Mouse (Mus musculus) ES-Bruce4 (cell line): ENCODE data around the gene Slc9a1. TPM values are rescaled to one million over a fixed set of nuclear protein-coding genes. Genes with fewer than 3 reads are reported as not detected.

Experiments
- H3K27ac ChIP-seq: 2 replicates; pipeline ENCODE4 v1.5.1; 2012; ENCODE audit warnings: low read length, inconsistent platforms; ENCODE audit not compliant: insufficient read depth
- H3K27me3 ChIP-seq: 2 replicates; pipeline ENCODE4 v1.6.1; 2012; ENCODE audit warnings: mild to moderate bottlenecking, low read length, inconsistent platforms; ENCODE audit not compliant: control insufficient read depth, poor library complexity, insufficient read depth, severe bottlenecking
- H3K36me3 ChIP-seq: 2 replicates; pipeline ENCODE4 v1.6.1; 2012; ENCODE audit warnings: inconsistent platforms, mild to moderate bottlenecking, low read length, moderate library complexity; ENCODE audit not compliant: control insufficient read depth, poor library complexity, insufficient read depth, severe bottlenecking
- H3K4me1 ChIP-seq: one replicate; pipeline ENCODE4 v1.8.1; 2011; ENCODE audit warnings: low read length; ENCODE audit not compliant: control insufficient read depth, insufficient read depth
- H3K4me3 ChIP-seq: 2 replicates; pipeline ENCODE4 v1.5.1; 2011; ENCODE audit warnings: low read depth, mild to moderate bottlenecking, low read length
- H3K9ac ChIP-seq: 2 replicates; pipeline ENCODE4 v1.6.1; 2012; ENCODE audit warnings: low read depth, mild to moderate bottlenecking, inconsistent platforms; ENCODE audit not compliant: poor library complexity, severe bottlenecking
- H3K9me3 ChIP-seq: replicated peaks from 2 replicates; pipeline ENCODE4 v1.6.1; 2012; ENCODE audit warnings: mild to moderate bottlenecking, low read length, inconsistent platforms; ENCODE audit not compliant: control insufficient read depth, poor library complexity, insufficient read depth, severe bottlenecking
- CTCF ChIP-seq: IDR thresholded peaks from one replicate; pipeline ENCODE4 v1.8.1; 2011; ENCODE audit warnings: low read depth, low read length
- EP300 ChIP-seq: IDR thresholded peaks from 2 replicates; pipeline ENCODE4 v1.6.1; 2011; ENCODE audit warnings: low read depth, low read length; ENCODE audit not compliant: insufficient read depth
- POLR2A ChIP-seq: IDR thresholded peaks from one replicate; pipeline ENCODE4 v1.8.1; 2011; ENCODE audit warnings: low read length; ENCODE audit not compliant: insufficient read depth
- polyA plus RNA-seq: library from polyadenylated mRNA; stranded (reverse); fragments of >200 nt; gene quantifications from 2 replicates; pipeline ENCODE4 v1.2.4, GENCODE M21; 2011; ENCODE audit warnings: low read depth; ENCODE audit not compliant: missing spikeins, insufficient read depth, insufficient read length

The Slc9a1 gene
- 18.4 and 21.4 TPM in 2 replicates for polyA plus RNA-seq

DNA sequence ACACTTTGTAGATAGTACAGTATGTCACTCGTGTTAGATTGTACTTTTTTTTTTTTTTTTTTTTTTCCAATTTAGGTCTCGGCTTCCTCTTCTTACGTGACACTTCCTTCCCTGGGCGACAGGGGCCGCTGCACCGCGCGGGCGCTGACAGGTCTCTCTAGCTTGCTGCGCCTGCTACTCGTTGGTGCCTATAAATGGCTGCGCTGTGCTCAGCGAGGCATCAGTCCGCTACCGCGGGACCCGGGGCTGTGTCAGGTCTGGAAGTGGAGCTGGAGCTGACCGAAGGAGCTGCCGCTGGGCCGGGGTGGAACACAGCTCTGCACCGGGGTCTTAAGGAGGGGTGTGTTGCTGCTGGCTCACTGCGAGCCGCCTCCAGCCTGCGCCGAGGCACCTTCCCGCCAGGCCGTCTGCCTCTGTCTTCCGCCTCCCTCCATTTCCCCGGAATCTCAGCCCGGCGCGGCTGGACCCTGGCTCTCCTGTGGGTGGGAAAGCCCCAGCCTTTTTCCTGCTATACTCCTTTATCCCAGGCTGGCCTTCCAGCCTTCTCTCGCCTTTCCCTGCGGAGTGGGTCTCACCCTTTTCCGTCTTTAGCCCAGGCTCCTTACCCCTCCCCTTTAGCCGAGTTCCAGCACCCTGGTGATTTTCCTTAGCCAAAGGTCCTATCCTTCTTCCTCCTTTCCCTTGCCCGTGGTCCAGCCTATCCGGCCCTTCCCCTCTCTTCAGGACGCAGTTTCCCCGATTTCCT is at the start of gene Slc9a1:
Gene Slc9a1, plus strand, starts transcription at position 154 of the 745 bp plus-strand sequence.
- H3K27ac ChIP-seq: no peak within 1 kb of the TSS
- H3K9ac ChIP-seq: peak within 1 kb of the TSS; percentile 85
- H3K4me1 ChIP-seq: peaks cover 8% of the 10 kb centered on the region
- H3K27me3 ChIP-seq: no peaks in the 10 kb centered on the region
- no peaks in the 10 kb centered on the region for H3K36me3 ChIP-seq
- H3K4me3 ChIP-seq: peak within 1 kb of the TSS; percentile 93
- no peaks in the 10 kb centered on the region for H3K9me3 ChIP-seq
- TF ChIP-seq CTCF (peak; percentile 65), EP300 (peak; percentile 52; the same call in 1 of the 2 replicates), POLR2A (peak; percentile 98)

DNA sequence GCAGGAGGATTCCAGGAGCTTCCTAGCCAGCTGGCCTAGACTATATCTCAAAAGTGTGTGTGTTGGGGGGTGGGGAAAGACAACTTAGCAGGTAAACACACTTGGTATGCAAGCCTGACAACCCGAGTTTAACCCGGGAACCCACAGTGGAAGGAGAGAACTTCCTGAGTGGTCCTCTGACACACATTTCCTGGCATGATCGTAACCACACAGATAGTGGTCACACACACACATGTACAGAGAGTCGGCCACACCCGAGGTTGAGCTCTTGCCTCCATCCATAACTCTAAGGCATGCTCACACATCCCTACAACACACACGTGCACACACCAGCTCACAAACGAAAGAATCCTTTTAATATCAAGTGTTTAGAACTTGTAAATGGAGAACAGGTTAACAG is 41.4 kb upstream of the Slc9a1 start:
- H3K36me3 ChIP-seq: 0 out of 2 replicates have a peak, but pooled peaks cover 2% of the 10 kb centered on the region
- no peak for TF ChIP-seq EP300
- H3K9ac ChIP-seq: no peak overlapping the region
- H3K4me3 ChIP-seq: no peak overlapping the region
- H3K4me1 ChIP-seq: peaks cover 4% of the 10 kb centered on the region
- H3K27me3 ChIP-seq: no peaks in the 10 kb centered on the region
- no peak overlapping the region for H3K27ac ChIP-seq
- H3K9me3 ChIP-seq: no peaks in the 10 kb centered on the region

DNA sequence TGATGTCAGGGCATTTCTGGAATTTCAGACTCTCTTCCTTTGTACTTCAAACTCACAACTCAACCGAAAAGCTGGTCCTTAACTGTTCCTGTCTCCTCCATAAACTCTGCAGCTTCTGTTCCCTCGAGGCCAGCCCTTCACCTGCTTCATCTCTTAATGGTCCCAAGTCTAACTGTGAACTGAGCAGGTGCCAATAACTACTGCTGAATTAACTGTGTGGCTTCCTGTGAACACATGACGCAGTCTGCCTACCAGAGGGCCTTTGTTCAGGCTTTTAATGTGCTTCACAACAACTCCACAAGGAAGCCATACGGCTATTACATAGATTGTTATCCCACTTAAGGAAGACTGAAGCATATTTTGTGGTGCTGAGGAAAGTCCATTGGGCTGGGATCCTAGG is 39.2 kb upstream of the Slc9a1 start:
- Histone ChIP-seq H3K36me3 (0 out of 2 replicates have a peak, but pooled peaks cover 2% of the 10 kb centered on the region), H3K9ac (no peak overlapping the region), H3K4me3 (no peak overlapping the region), H3K9me3 (no peaks in the 10 kb centered on the region), H3K27ac (no peak overlapping the region), H3K27me3 (no peaks in the 10 kb centered on the region), H3K4me1 (peaks cover 4% of the 10 kb centered on the region)
- TF ChIP-seq EP300: no peak
- no peak for TF ChIP-seq POLR2A
- no peak for TF ChIP-seq CTCF

DNA sequence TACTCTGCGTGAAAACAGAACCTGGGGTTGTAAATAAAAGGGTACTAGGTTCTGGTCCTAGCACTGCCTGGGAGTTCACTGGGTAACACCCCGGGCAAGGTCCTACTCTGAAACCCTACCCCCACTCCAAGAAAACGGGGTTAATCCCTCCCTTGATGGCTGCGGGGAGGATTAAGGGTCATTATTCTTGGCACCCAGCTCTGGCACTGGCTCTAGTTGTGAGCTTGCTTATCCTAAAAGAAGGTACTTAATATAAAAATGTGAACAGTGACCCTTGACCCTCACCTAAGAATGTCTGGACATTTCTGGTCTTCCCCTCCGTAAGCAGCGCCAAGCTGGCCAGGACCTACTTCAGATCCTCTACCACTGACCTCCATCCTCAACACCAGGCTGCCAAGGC is 36.2 kb upstream of the Slc9a1 start:
- H3K9me3 ChIP-seq: no peaks in the 10 kb centered on the region
- H3K36me3 ChIP-seq: no peaks in the 10 kb centered on the region
- TF ChIP-seq EP300: no peak
- no peak overlapping the region for H3K9ac ChIP-seq
- no peak overlapping the region for H3K27ac ChIP-seq
- no peak overlapping the region for H3K4me3 ChIP-seq
- H3K4me1 ChIP-seq: peaks cover 4% of the 10 kb centered on the region
- no peaks in the 10 kb centered on the region for H3K27me3 ChIP-seq

GRCm38 (mm10) chr4:133337833-133338520 is 31.5 kb upstream of the Slc9a1 start:
- H3K27me3 ChIP-seq: no peaks in the 10 kb centered on the region
- no peak overlapping the region for H3K27ac ChIP-seq
- no peak for TF ChIP-seq EP300

GRCm38 (mm10) chr4:133338521-133339095 is 30.9 kb upstream of the Slc9a1 start:
- TF ChIP-seq CTCF (no peak), POLR2A (no peak), EP300 (no peak)
- Histone ChIP-seq H3K36me3 (no peaks in the 10 kb centered on the region), H3K27me3 (no peaks in the 10 kb centered on the region), H3K4me1 (no peaks in the 10 kb centered on the region), H3K9me3 (no peaks in the 10 kb centered on the region), H3K27ac (no peak overlapping the region), H3K9ac (peak overlapping the region; percentile 89), H3K4me3 (peak overlapping the region; percentile 65)

More at GRCm38 (mm10) chr4:133337833-133338520, 31.5 kb upstream of the Slc9a1 start:
- Histone ChIP-seq H3K36me3 (no peaks in the 10 kb centered on the region), H3K4me3 (peak overlapping the region; percentile 65), H3K9me3 (no peaks in the 10 kb centered on the region), H3K9ac (peak overlapping the region; percentile 89), H3K4me1 (peaks cover under 1% of the 10 kb centered on the region)
